28 mouse cellular contexts compared by ENCODE assay signal in the genomic region with DNA sequence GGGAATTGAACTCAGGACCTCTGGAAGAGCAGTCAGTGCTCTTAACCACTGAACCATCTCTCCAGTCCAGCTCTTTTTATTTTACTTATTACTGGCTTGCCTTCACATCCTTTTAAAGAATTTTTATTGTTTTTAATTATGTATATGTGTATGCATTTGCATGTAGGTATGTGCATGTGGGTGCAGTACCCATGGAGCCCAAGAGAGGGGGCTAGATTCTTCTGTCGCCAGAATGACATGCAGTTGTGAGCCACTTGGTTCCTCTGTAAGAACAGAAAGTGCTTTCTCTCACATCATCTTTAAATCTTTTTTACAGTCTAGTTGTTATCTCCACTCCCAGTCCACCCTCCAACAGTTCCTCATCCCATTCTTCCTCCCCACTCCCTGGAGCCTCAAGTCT. TPM values are rescaled to one million over a fixed set of nuclear protein-coding genes. Genes with fewer than 3 reads are reported as not detected.
DNase-seq lines count a peak whose midpoint lies in the region; ATAC-seq and TF ChIP-seq lines count a peak whose summit lies in the region.
"Had no signal": no experiment of that assay in that cellular context is flagged by ENCODE, and none has a peak within 500 bp of the region (broad histone marks: within the 10 kb centered on the region; RNA-seq: fewer than 3 reads in every experiment).

No protein-coding gene starts in this region.

- no peak overlapping the region for H3K4me3 ChIP-seq in liver, postnatal 0 days (ENCODE audit: low read depth, low read length)
- H3K4me3 ChIP-seq in liver, embryonic 11.5 days (ENCODE audit: low read depth, low read length) = no peak overlapping the region
- no peak overlapping the region for H3K4me3 ChIP-seq in MEL (ENCODE audit: control insufficient read depth in 1 of 2, insufficient read depth in 1 of 2, low read depth in 2 of 2, low read length in 2 of 2)
- H3K4me3 ChIP-seq: embryonic facial prominence, embryonic 12.5 days; heart, embryonic 12.5 days; hindbrain, embryonic 15.5 days; kidney, embryonic 15.5 days; limb, embryonic 12.5 days; liver, embryonic 12.5 days; midbrain, embryonic 10.5 days; neural tube, embryonic 13.5 days had no signal

- 0 out of 2 replicates have a peak, but pooled peaks have one; percentile 19 for TF ChIP-seq CTCF in liver, postnatal 0 days (IDR thresholded peaks at IDR 0.05; ENCODE audit: low read depth)
- TF ChIP-seq CTCF in MEL (IDR thresholded peaks at IDR 0.05 in 2 of 3, conservative IDR thresholded peaks at IDR 0.05 in 1 of 3; ENCODE audit: control insufficient read depth in 1 of 3, insufficient read depth in 1 of 3, low read depth in 2 of 3, low read length in 3 of 3, poor library complexity in 1 of 3, severe bottlenecking in 1 of 3) = peak; percentile 14 to 43 (median 34); a peak in 5 of 6 replicates

- H3K9me3 ChIP-seq in liver, postnatal 0 days (ENCODE audit: low read length) = no peaks in the 10 kb centered on the region
- no peaks in the 10 kb centered on the region for H3K9me3 ChIP-seq in liver, embryonic 11.5 days (ENCODE audit: control insufficient read depth, low read length)
- no peaks in the 10 kb centered on the region for H3K9me3 ChIP-seq in MEL (replicated peaks; ENCODE audit: insufficient read depth, low read length)
- H3K9me3 ChIP-seq: embryonic facial prominence, embryonic 12.5 days; G1E; heart, embryonic 12.5 days; hindbrain, embryonic 15.5 days; kidney, embryonic 15.5 days; limb, embryonic 12.5 days; liver, embryonic 12.5 days; midbrain, embryonic 10.5 days; neural tube, embryonic 13.5 days had no signal

- no peaks in the 10 kb centered on the region for H3K36me3 ChIP-seq in liver, postnatal 0 days (replicated peaks; ENCODE audit: insufficient read depth, low read length)
- H3K36me3 ChIP-seq in liver, embryonic 11.5 days (ENCODE audit: control insufficient read depth, insufficient read depth, low read length) = no peaks in the 10 kb centered on the region
- H3K36me3 ChIP-seq in MEL (ENCODE audit: control insufficient read depth in 1 of 2, insufficient read depth in 2 of 2, low read length in 2 of 2) = peaks cover 0 to 2% of the 10 kb centered on the region in 2 experiments; a peak in 1 of 4 replicates
- H3K36me3 ChIP-seq: embryonic facial prominence, embryonic 12.5 days; G1E; heart, embryonic 12.5 days; hindbrain, embryonic 15.5 days; kidney, embryonic 15.5 days; limb, embryonic 12.5 days; liver, embryonic 12.5 days; midbrain, embryonic 10.5 days; neural tube, embryonic 13.5 days had no signal

- no peak overlapping the region for H3K9ac ChIP-seq in liver, postnatal 0 days (replicated peaks)
- H3K9ac ChIP-seq in liver, embryonic 11.5 days (ENCODE audit: low read depth, low read length) = no peak overlapping the region
- H3K9ac ChIP-seq in MEL (ENCODE audit: control insufficient read depth, low read depth, low read length, poor library complexity, severe bottlenecking) = no peak overlapping the region
- H3K9ac ChIP-seq: embryonic facial prominence, embryonic 12.5 days; heart, embryonic 12.5 days; hindbrain, embryonic 15.5 days; kidney, embryonic 15.5 days; limb, embryonic 12.5 days; liver, embryonic 12.5 days; neural tube, embryonic 13.5 days had no signal

- no peaks in the 10 kb centered on the region for H3K4me1 ChIP-seq in liver, postnatal 0 days (ENCODE audit: insufficient read depth)
- H3K4me1 ChIP-seq in liver, embryonic 11.5 days (replicated peaks; ENCODE audit: control insufficient read depth, insufficient read depth, low read length) = no peaks in the 10 kb centered on the region
- H3K4me1 ChIP-seq in MEL (ENCODE audit: control insufficient read depth in 1 of 2, insufficient read depth in 2 of 2, low read length in 2 of 2) = peaks cover 0 to 5% of the 10 kb centered on the region in 2 experiments; a peak in 3 of 4 replicates
- H3K4me1 ChIP-seq: embryonic facial prominence, embryonic 12.5 days; heart, embryonic 12.5 days; hindbrain, embryonic 15.5 days; kidney, embryonic 15.5 days; limb, embryonic 12.5 days; neural tube, embryonic 13.5 days had no signal

- no peak for ATAC-seq in CD4-positive, CD25-positive, alpha-beta regulatory T cell, adult 4 months
- no peak for ATAC-seq in liver, postnatal 0 days
- ATAC-seq in liver, embryonic 11.5 days (replicated peaks; ENCODE audit: low FRiP score) = no peak
- ATAC-seq: activated CD4-positive, CD25-positive, alpha-beta regulatory T cell, adult 4 months; forebrain, embryonic 14.5 days; liver, embryonic 12.5 days had no signal

- peak; percentile 10 for DNase-seq in CD4-positive, CD25-positive, alpha-beta regulatory T cell, adult 2 months (ENCODE audit: low read depth, low spot score)
- DNase-seq in liver, postnatal 0 days = no peak
- no peak for DNase-seq in liver, embryonic 11.5 days (ENCODE audit: low spot score)
- peak; percentile 52 for DNase-seq in MEL (ENCODE audit: low read depth, low spot score)
- peak; percentile 28 for DNase-seq in induced T-regulatory cell, adult 2 months (ENCODE audit: low read depth)
- no peak for DNase-seq in retina, postnatal 1 day
- DNase-seq in frontal cortex, postnatal 14 days (ENCODE audit: low spot score in 2 of 2) = no peak
- DNase-seq: adrenal gland, adult 2 months; cerebellum, adult 8-10 months; cerebellum, postnatal 36 days; gastrocnemius, postnatal 36 days; heart, adult 18-20 months; kidney, adult 18-20 months; kidney, postnatal 25 days; lung, adult 2 months had no signal

- TF ChIP-seq EP300 in liver, postnatal 0 days (IDR thresholded peaks at IDR 0.05; ENCODE audit: low read depth) = no peak
- no peak for TF ChIP-seq EP300 in MEL (IDR thresholded peaks at IDR 0.05; ENCODE audit: low read depth in 1 of 2, low read length in 2 of 2)

- H3K79me2 ChIP-seq in MEL (ENCODE audit: control insufficient read depth, insufficient read depth, low read length, poor library complexity) = no peaks in the 10 kb centered on the region

- no peak for TF ChIP-seq POLR2A in MEL (IDR thresholded peaks at IDR 0.05; ENCODE audit: control insufficient read depth in 1 of 2, insufficient read depth in 1 of 2, low read depth in 1 of 2, low read length in 2 of 2, poor library complexity in 1 of 2)

- TF ChIP-seq RAD21 in MEL (IDR thresholded peaks at IDR 0.05; ENCODE audit: low read depth, low read length) = no peak

- no peaks in the 10 kb centered on the region for H3K27me3 ChIP-seq in liver, postnatal 0 days (ENCODE audit: insufficient read depth, low read length)
- no peaks in the 10 kb centered on the region for H3K27me3 ChIP-seq in liver, embryonic 11.5 days (replicated peaks; ENCODE audit: control insufficient read depth, insufficient read depth, low read length)
- no peaks in the 10 kb centered on the region for H3K27me3 ChIP-seq in MEL (ENCODE audit: control insufficient read depth in 1 of 2, insufficient read depth in 2 of 2, low read length in 2 of 2)
- H3K27me3 ChIP-seq: embryonic facial prominence, embryonic 12.5 days; heart, embryonic 12.5 days; hindbrain, embryonic 15.5 days; kidney, embryonic 15.5 days; limb, embryonic 12.5 days; liver, embryonic 12.5 days; neural tube, embryonic 13.5 days had no signal

- 66% methylated on average over 1 of the region's 1 CpGs for WGBS in liver, postnatal 0 days (ENCODE audit: insufficient replicate concordance)
- 60% methylated on average over 1 of the region's 1 CpGs for WGBS in liver, embryonic 11.5 days

- no peak overlapping the region for H3K27ac ChIP-seq in liver, postnatal 0 days (ENCODE audit: low read depth)
- H3K27ac ChIP-seq in liver, embryonic 11.5 days (ENCODE audit: low read depth, low read length) = no peak overlapping the region
- H3K27ac ChIP-seq in MEL (ENCODE audit: control insufficient read depth, low read depth, low read length) = no peak overlapping the region
- H3K27ac ChIP-seq: embryonic facial prominence, embryonic 12.5 days; hindbrain, embryonic 15.5 days; kidney, embryonic 15.5 days; limb, embryonic 12.5 days; liver, embryonic 12.5 days; midbrain, embryonic 10.5 days; neural tube, embryonic 13.5 days had no signal

- H3K4me2 ChIP-seq in liver, postnatal 0 days (ENCODE audit: low read depth, low read length) = no peak overlapping the region
- no peak overlapping the region for H3K4me2 ChIP-seq in liver, embryonic 11.5 days
- H3K4me2 ChIP-seq: embryonic facial prominence, embryonic 12.5 days; heart, embryonic 12.5 days; hindbrain, embryonic 15.5 days; kidney, embryonic 15.5 days; limb, embryonic 12.5 days; liver, embryonic 12.5 days; neural tube, embryonic 13.5 days had no signal

RNA-seq across cellular contexts. Expression of gene Oscar, which starts 24.4 kb away (rescaled TPM):
- polyA plus RNA-seq in CD4-positive, CD25-positive, alpha-beta regulatory T cell, adult 4 months (2017; shearing (Covaris generic)) = under 1 TPM in 1 of 2 experiments, not detected in 1; 0.24 TPM
- polyA plus RNA-seq in liver, postnatal 0 days (2015; fragmentation: Nextera tagmentation; extraction: Ambion mirVana) = 0.12 TPM in 1 of 2 replicates, not detected in the other
- polyA plus RNA-seq in liver, embryonic 11.5 days (2014; fragmentation: Nextera tagmentation; extraction: Ambion mirVana) = 0.17 TPM in 1 of 2 replicates, not detected in the other
- total RNA-seq in MEL (2012; rRNA removed) = not detected in 2 replicates
- not detected for polyA plus RNA-seq in MEL (2012; ENCODE audit: insufficient read depth in 1 of 2, insufficient read length in 2 of 2, low read depth in 1 of 2, low replicate concordance in 2 of 2, missing spikeins in 1 of 2)
- total RNA-seq: adrenal gland, adult 2 months; gastrocnemius, adult 18-20 months; gastrocnemius, postnatal 36 days; heart, adult 18-20 months had no signal
- polyA plus RNA-seq: activated CD4-positive, CD25-positive, alpha-beta regulatory T cell, adult 4 months; G1E; kidney, embryonic 15.5 days; limb, embryonic 12.5 days; midbrain, embryonic 10.5 days had no signal

RNA-seq across cellular contexts. Expression of gene Ndufa3, which starts 25.6 kb away (rescaled TPM):
- polyA plus RNA-seq in CD4-positive, CD25-positive, alpha-beta regulatory T cell, adult 4 months (2017; shearing (Covaris generic)) = 100 to 1,000 TPM; 538 to 754 TPM
- 385 and 415 TPM in 2 replicates for polyA plus RNA-seq in liver, postnatal 0 days (2015; fragmentation: Nextera tagmentation; extraction: Ambion mirVana)
- polyA plus RNA-seq in liver, embryonic 11.5 days (2014; fragmentation: Nextera tagmentation; extraction: Ambion mirVana) = 375 and 405 TPM in 2 replicates
- total RNA-seq in MEL (2012; rRNA removed) = 177 and 180 TPM in 2 replicates
- 100 to 1,000 TPM in 1 of 2 experiments, not detected in 1; 246 TPM for polyA plus RNA-seq in MEL (2012; ENCODE audit: insufficient read depth in 1 of 2, insufficient read length in 2 of 2, low read depth in 1 of 2, low replicate concordance in 2 of 2, missing spikeins in 1 of 2)

RNA-seq across cellular contexts. Expression of gene Tfpt, which starts 38.2 kb away (rescaled TPM):
- 10 to 100 TPM; 16.0 to 21.3 TPM for polyA plus RNA-seq in CD4-positive, CD25-positive, alpha-beta regulatory T cell, adult 4 months (2017; shearing (Covaris generic))
- polyA plus RNA-seq in liver, postnatal 0 days (2015; fragmentation: Nextera tagmentation; extraction: Ambion mirVana) = 8.8 and 9.8 TPM in 2 replicates
- 21.5 and 24.1 TPM in 2 replicates for polyA plus RNA-seq in liver, embryonic 11.5 days (2014; fragmentation: Nextera tagmentation; extraction: Ambion mirVana)
- 35.2 and 42.4 TPM in 2 replicates for total RNA-seq in MEL (2012; rRNA removed)
- 10 to 100 TPM in 1 of 2 experiments, not detected in 1; 50.0 TPM for polyA plus RNA-seq in MEL (2012; ENCODE audit: insufficient read depth in 1 of 2, insufficient read length in 2 of 2, low read depth in 1 of 2, low replicate concordance in 2 of 2, missing spikeins in 1 of 2)

RNA-seq across cellular contexts. Expression of gene Prpf31, which starts 38.3 kb away (rescaled TPM):
- 100 to 1,000 TPM in 1 of 2 experiments, 10 to 100 TPM in 1; 95.1 to 114 TPM for polyA plus RNA-seq in CD4-positive, CD25-positive, alpha-beta regulatory T cell, adult 4 months (2017; shearing (Covaris generic))
- polyA plus RNA-seq in liver, postnatal 0 days (2015; fragmentation: Nextera tagmentation; extraction: Ambion mirVana) = 20.8 and 24.9 TPM in 2 replicates
- polyA plus RNA-seq in liver, embryonic 11.5 days (2014; fragmentation: Nextera tagmentation; extraction: Ambion mirVana) = 136 and 137 TPM in 2 replicates
- 146 and 147 TPM in 2 replicates for total RNA-seq in MEL (2012; rRNA removed)
- polyA plus RNA-seq in MEL (2012; ENCODE audit: insufficient read depth in 1 of 2, insufficient read length in 2 of 2, low read depth in 1 of 2, low replicate concordance in 2 of 2, missing spikeins in 1 of 2) = 100 to 1,000 TPM; 187 to 334 TPM

RNA-seq across cellular contexts. Expression of gene Cnot3, which starts 53.5 kb away (rescaled TPM):
- 10 to 100 TPM; 30.3 to 50.6 TPM for polyA plus RNA-seq in CD4-positive, CD25-positive, alpha-beta regulatory T cell, adult 4 months (2017; shearing (Covaris generic))
- polyA plus RNA-seq in liver, postnatal 0 days (2015; fragmentation: Nextera tagmentation; extraction: Ambion mirVana) = 12.9 and 13.7 TPM in 2 replicates
- polyA plus RNA-seq in liver, embryonic 11.5 days (2014; fragmentation: Nextera tagmentation; extraction: Ambion mirVana) = 69.6 and 76.5 TPM in 2 replicates
- 16.9 and 17.4 TPM in 2 replicates for total RNA-seq in MEL (2012; rRNA removed)
- 100 to 1,000 TPM in 1 of 2 experiments, 10 to 100 TPM in 1; 86.6 to 118 TPM for polyA plus RNA-seq in MEL (2012; ENCODE audit: insufficient read depth in 1 of 2, insufficient read length in 2 of 2, low read depth in 1 of 2, low replicate concordance in 2 of 2, missing spikeins in 1 of 2)

Comparison
In these comparisons a context has a peak if more than half of its experiments do, and no peak if none do; other contexts are left out.
1. DNase-seq: peak in CD4-positive, CD25-positive, alpha-beta regulatory T cell, adult 2 months (single experiment), MEL (single experiment) and induced T-regulatory cell, adult 2 months (single experiment); none in liver, postnatal 0 days (single experiment), liver, embryonic 11.5 days (single experiment), retina, postnatal 1 day (single experiment) and frontal cortex, postnatal 14 days (0 of 2).